Mouse (Mus musculus): Measurements from ENCODE around the gene Gm21060. TPM values are rescaled to one million over a fixed set of nuclear protein-coding genes. Genes with fewer than 3 reads are reported as not detected.

Gene Gm21060
- total RNA-seq, 2 experiments from 2014 or later = not detected

Other genes with a start within 250 kb of the Gm21060 start
- gene Zfp950, start 156.2 kb downstream of the Gm21060 start, total RNA-seq (2021) = 10 to 100 TPM; 18.8 to 19.1 TPM
- under 1 TPM in 1 of 2 experiments, not detected in 1; 0.45 TPM for gene Gm7102, start 120.8 kb downstream of the Gm21060 start, total RNA-seq (2021)
- gene Gm6020, start 113.2 kb downstream of the Gm21060 start, total RNA-seq (2021) = not detected
- gene Csf2ra, start 68.6 kb downstream of the Gm21060 start, total RNA-seq (2021) = 10 to 100 TPM; 15.0 to 17.5 TPM

Measured in heart, postnatal 4 days (tissue).